16 mouse cellular contexts compared by ENCODE assay signal in the genomic region with DNA sequence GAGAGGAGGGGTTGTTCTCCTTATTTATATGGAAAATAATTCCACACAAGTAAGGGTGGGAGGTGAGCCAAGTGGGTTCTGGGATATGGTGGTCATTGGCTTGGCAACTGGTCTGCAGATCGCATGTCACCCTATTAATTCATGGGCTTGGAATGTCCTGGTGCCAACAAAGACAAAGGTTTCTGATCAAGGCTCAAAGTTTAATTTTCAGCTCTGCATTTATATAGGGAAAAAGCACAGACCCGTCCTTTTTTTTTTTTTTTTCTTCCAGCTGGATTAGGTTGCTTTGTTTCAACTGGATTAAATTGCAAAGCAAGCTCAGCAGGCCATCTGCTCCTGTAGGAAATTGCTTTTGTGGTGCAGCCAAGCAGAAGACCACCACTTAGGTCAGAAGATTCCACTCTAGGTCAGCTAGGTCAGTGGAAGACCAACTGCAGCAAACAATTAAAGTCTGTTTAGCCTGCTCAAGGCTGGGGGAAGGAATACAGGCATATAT.
DNase-seq lines count a peak whose midpoint lies in the region; ATAC-seq and TF ChIP-seq lines count a peak whose summit lies in the region.
"Had no signal": no experiment of that assay in that cellular context is flagged by ENCODE, and none has a peak within 500 bp of the region (broad histone marks: within the 10 kb centered on the region; RNA-seq: fewer than 3 reads in every experiment).

No protein-coding gene starts in this region.

- H3K4me1 ChIP-seq in kidney, postnatal 0 days (replicated peaks; ENCODE audit: insufficient read depth, low read length) = no peaks in the 10 kb centered on the region
- no peaks in the 10 kb centered on the region for H3K4me1 ChIP-seq in embryonic facial prominence, embryonic 10.5 days
- H3K4me1 ChIP-seq in hindbrain, postnatal 0 days (ENCODE audit: insufficient read depth, low read length) = no peaks in the 10 kb centered on the region
- H3K4me1 ChIP-seq: heart, embryonic 10.5 days; stomach, embryonic 15.5 days had no signal

- H3K4me2 ChIP-seq in kidney, postnatal 0 days (ENCODE audit: low read length) = no peak overlapping the region
- H3K4me2 ChIP-seq in hindbrain, postnatal 0 days (ENCODE audit: low read depth, low read length) = no peak overlapping the region
- H3K4me2 ChIP-seq: stomach, embryonic 15.5 days had no signal

- H3K27me3 ChIP-seq in kidney, postnatal 0 days (ENCODE audit: insufficient read depth, low read length) = no peaks in the 10 kb centered on the region
- no peaks in the 10 kb centered on the region for H3K27me3 ChIP-seq in embryonic facial prominence, embryonic 10.5 days (replicated peaks; ENCODE audit: low read depth, poor library complexity, severe bottlenecking)
- H3K27me3 ChIP-seq in hindbrain, postnatal 0 days (ENCODE audit: insufficient read depth, low read length) = no peaks in the 10 kb centered on the region
- H3K27me3 ChIP-seq: stomach, embryonic 15.5 days had no signal

- H3K36me3 ChIP-seq in kidney, postnatal 0 days (ENCODE audit: insufficient read depth, low read length) = no peaks in the 10 kb centered on the region
- no peaks in the 10 kb centered on the region for H3K36me3 ChIP-seq in embryonic facial prominence, embryonic 10.5 days (replicated peaks)
- no peaks in the 10 kb centered on the region for H3K36me3 ChIP-seq in hindbrain, postnatal 0 days (ENCODE audit: insufficient read depth, low read length)
- H3K36me3 ChIP-seq: heart, embryonic 10.5 days; stomach, embryonic 15.5 days had no signal

- no peak overlapping the region for H3K4me3 ChIP-seq in kidney, postnatal 0 days (replicated peaks; ENCODE audit: low read depth, low read length)
- H3K4me3 ChIP-seq in embryonic facial prominence, embryonic 10.5 days = no peak overlapping the region
- no peak overlapping the region for H3K4me3 ChIP-seq in hindbrain, postnatal 0 days (ENCODE audit: low read length)
- H3K4me3 ChIP-seq: gastrocnemius, adult 2 months; heart, embryonic 10.5 days; left cerebral cortex, adult 2 months; stomach, embryonic 15.5 days had no signal

- DNase-seq in kidney, postnatal 0 days (ENCODE audit: low spot score) = peak; percentile 18
- DNase-seq in kidney, postnatal 36 days = no peak
- DNase-seq in Muller cell, postnatal 12 days (ENCODE audit: inconsistent ontology term) = peak; percentile 73
- DNase-seq in embryonic facial prominence, embryonic 10.5 days (ENCODE audit: low spot score) = peak; percentile 8
- peak; percentile 4 for DNase-seq in hindbrain, postnatal 0 days (ENCODE audit: low spot score)
- DNase-seq in spleen, postnatal 14 days (ENCODE audit: low spot score in 2 of 2) = no peak
- DNase-seq in ovary, postnatal 36 days (ENCODE audit: low spot score) = no peak
- DNase-seq in adrenal gland, postnatal 36 days = no peak
- DNase-seq: gastrocnemius, adult 2 months; liver, postnatal 0 days; lung, postnatal 36 days; thymus, postnatal 14 days had no signal

- no peak overlapping the region for H3K9ac ChIP-seq in kidney, postnatal 0 days (ENCODE audit: low read depth, low read length)
- no peak overlapping the region for H3K9ac ChIP-seq in hindbrain, postnatal 0 days (replicated peaks; ENCODE audit: low read length)
- H3K9ac ChIP-seq: liver, postnatal 0 days; stomach, embryonic 15.5 days had no signal

- no peaks in the 10 kb centered on the region for H3K9me3 ChIP-seq in kidney, postnatal 0 days (replicated peaks; ENCODE audit: low read length)
- H3K9me3 ChIP-seq in embryonic facial prominence, embryonic 10.5 days = no peaks in the 10 kb centered on the region
- no peaks in the 10 kb centered on the region for H3K9me3 ChIP-seq in hindbrain, postnatal 0 days (ENCODE audit: low read length)
- H3K9me3 ChIP-seq: heart, embryonic 10.5 days; stomach, embryonic 15.5 days had no signal

- TF ChIP-seq CTCF in kidney, postnatal 0 days (IDR thresholded peaks at IDR 0.05; ENCODE audit: low read depth) = no peak
- no peak for TF ChIP-seq CTCF in hindbrain, postnatal 0 days (IDR thresholded peaks at IDR 0.05; ENCODE audit: low read depth)

- ATAC-seq in kidney, postnatal 0 days (replicated peaks; ENCODE audit: low FRiP score, low read depth) = no peak
- ATAC-seq in hindbrain, postnatal 0 days = no peak
- ATAC-seq: intestine, embryonic 16.5 days; liver, postnatal 0 days had no signal

- WGBS in kidney, postnatal 0 days = 36% methylated on average over 2 of the region's 2 CpGs
- WGBS in embryonic facial prominence, embryonic 10.5 days = 13% methylated on average over 2 of the region's 2 CpGs
- 20% methylated on average over 2 of the region's 2 CpGs for WGBS in hindbrain, postnatal 0 days

- no peak overlapping the region for H3K27ac ChIP-seq in kidney, postnatal 0 days
- H3K27ac ChIP-seq in embryonic facial prominence, embryonic 10.5 days (replicated peaks) = no peak overlapping the region
- no peak overlapping the region for H3K27ac ChIP-seq in hindbrain, postnatal 0 days
- H3K27ac ChIP-seq: gastrocnemius, adult 2 months; heart, embryonic 10.5 days; left cerebral cortex, adult 2 months; stomach, embryonic 15.5 days had no signal

Comparison
In these comparisons a context has a peak if more than half of its experiments do, and no peak if none do; other contexts are left out.
1. DNase-seq: peak in kidney, postnatal 0 days (single experiment), Muller cell, postnatal 12 days (single experiment), embryonic facial prominence, embryonic 10.5 days (single experiment) and hindbrain, postnatal 0 days (single experiment); none in kidney, postnatal 36 days (0 of 2), spleen, postnatal 14 days (0 of 2), ovary, postnatal 36 days (single experiment) and adrenal gland, postnatal 36 days (0 of 2).